Mouse (Mus musculus): ENCODE measurements at regions not wholly inside any gene's neighbourhood (a gene's known extent, or its start where the extent isn't known, plus 50 kb on each side); places are given as distances from the start of the nearest gene placed in this dataset.

DNA sequence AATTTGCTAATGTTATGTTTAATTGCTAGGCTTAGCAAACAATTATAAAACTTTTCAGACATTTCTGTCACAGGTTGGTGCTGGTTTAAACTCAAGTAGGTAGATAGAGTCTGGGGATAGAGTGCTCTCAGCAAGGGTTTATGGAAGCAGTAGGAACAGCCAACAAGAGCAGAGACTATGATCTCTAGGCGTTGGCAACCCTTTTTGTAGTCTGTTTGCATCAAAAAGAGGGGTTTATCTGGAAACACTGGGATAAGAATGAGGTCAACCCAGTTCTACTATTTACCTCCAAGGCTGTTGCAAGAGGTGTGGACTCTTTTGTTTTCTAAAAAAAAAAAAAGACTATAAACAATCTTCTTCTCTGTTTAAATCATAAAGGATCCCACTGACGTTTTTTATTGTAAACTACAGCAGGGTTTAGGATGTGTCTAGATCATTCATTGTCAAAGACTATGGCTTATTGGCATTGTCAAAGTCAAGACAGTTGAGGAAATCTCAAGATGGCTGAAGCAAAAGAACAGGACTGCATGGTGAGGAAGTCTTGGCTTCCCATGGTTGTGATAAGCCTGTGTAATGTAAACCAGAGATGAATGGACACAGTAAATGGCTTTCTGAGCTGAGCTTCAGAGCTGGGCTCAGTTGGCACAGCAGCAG is 62.3 kb upstream of the Ednrb start:
- in situ Hi-C loops (cut with MboI; ENCODE audit: low pct_ligation_motif_present, low pct_unique_long_range_greater_than_20kb, low sequenced_read_pairs) (no loop called here), dilution Hi-C loops (cut with MboI; ENCODE audit: extremely low pct_ligation_motif_present, extremely low pct_unique_long_range_greater_than_20kb, low sequenced_read_pairs) (no loop called here)
- Histone ChIP-seq H3K27ac (ENCODE audit: insufficient read depth, low read depth) (no peak overlapping the region), H3K36me3 (replicated peaks in 1 of 2; ENCODE audit: control insufficient read depth in 1 of 2, insufficient read depth in 1 of 2, low read length in 1 of 2) (no peaks in the 10 kb centered on the region), H3K4me1 (ENCODE audit: control insufficient read depth in 1 of 2, insufficient read depth in 2 of 2) (no peaks in the 10 kb centered on the region), H3K9ac (ENCODE audit: insufficient read depth, low read depth) (no peak overlapping the region), H3K4me3 (replicated peaks in 1 of 3; ENCODE audit: low read depth in 2 of 3, low read length in 2 of 3, poor library complexity in 1 of 3) (no peak overlapping the region), H3K27me3 (replicated peaks) (no peaks in the 10 kb centered on the region), H3K9me3 (replicated peaks; ENCODE audit: low read length) (no peaks in the 10 kb centered on the region), H3K4me2 (ENCODE audit: insufficient read depth, low read depth, poor library complexity, severe bottlenecking) (no peak overlapping the region), H3K79me2 (replicated peaks; ENCODE audit: control insufficient read depth, extremely low read depth, insufficient read depth, poor library complexity, severe bottlenecking) (no peaks in the 10 kb centered on the region)
- TF ChIP-seq TCF12 (IDR thresholded peaks at IDR 0.05; ENCODE audit: low read depth, low read length) (no peak), POLR2A (IDR thresholded peaks at IDR 0.05; ENCODE audit: low read depth, low read length) (no peak), ZC3H11A (IDR thresholded peaks at IDR 0.05; ENCODE audit: low read depth, low read length) (no peak), ZKSCAN1 (IDR thresholded peaks at IDR 0.05; ENCODE audit: borderline replicate concordance, low read depth, low read length) (no peak), TBP (conservative IDR thresholded peaks at IDR 0.05; ENCODE audit: low read depth, low read length) (no peak), NRF1 (IDR thresholded peaks at IDR 0.05; ENCODE audit: low read depth, low read length) (no peak), ELF1 (IDR thresholded peaks at IDR 0.05; ENCODE audit: low read depth, low read length) (no peak), HCFC1 (IDR thresholded peaks at IDR 0.05; ENCODE audit: low read depth, low read length) (no peak), NELFE (IDR thresholded peaks at IDR 0.05; ENCODE audit: low read depth, low read length) (no peak), ZMIZ1 (IDR thresholded peaks at IDR 0.05; ENCODE audit: low read depth, low read length) (no peak), USF2 (conservative IDR thresholded peaks at IDR 0.05; ENCODE audit: low read depth, low read length) (no peak), MAZ (IDR thresholded peaks at IDR 0.05; ENCODE audit: low read depth, low read length) (no peak), CTCF (conservative IDR thresholded peaks at IDR 0.05 in 1 of 2, IDR thresholded peaks at IDR 0.05 in 1 of 2; ENCODE audit: low read depth in 2 of 2, low read length in 2 of 2) (no peak), EP300 (IDR thresholded peaks at IDR 0.05; ENCODE audit: low read length) (no peak), ETS1 (conservative IDR thresholded peaks at IDR 0.05; ENCODE audit: low read depth, low read length) (no peak), KAT2A (IDR thresholded peaks at IDR 0.05; ENCODE audit: insufficient replicate concordance, low read length) (no peak), MAX (IDR thresholded peaks at IDR 0.05; ENCODE audit: low read length) (no peak), SIN3A (IDR thresholded peaks at IDR 0.05; ENCODE audit: low read length) (no peak), SMC3 (IDR thresholded peaks at IDR 0.05; ENCODE audit: low read depth, low read length) (no peak), BHLHE40 (IDR thresholded peaks at IDR 0.05; ENCODE audit: low read depth, low read length) (no peak)
- no peak for DNase-seq (ENCODE audit: extremely low read depth)

GRCm38 (mm10) chr14:103900817-103901216 is 56.6 kb upstream of the Ednrb start:
- Histone ChIP-seq H3K9me3 (replicated peaks; ENCODE audit: low read length) (no peaks in the 10 kb centered on the region), H3K36me3 (replicated peaks in 1 of 2; ENCODE audit: control insufficient read depth in 1 of 2, insufficient read depth in 1 of 2, low read length in 1 of 2) (no peaks in the 10 kb centered on the region), H3K27me3 (replicated peaks) (no peaks in the 10 kb centered on the region), H3K4me2 (ENCODE audit: insufficient read depth, low read depth, poor library complexity, severe bottlenecking) (no peak overlapping the region), H3K79me2 (replicated peaks; ENCODE audit: control insufficient read depth, extremely low read depth, insufficient read depth, poor library complexity, severe bottlenecking) (no peaks in the 10 kb centered on the region), H3K27ac (ENCODE audit: insufficient read depth, low read depth) (no peak overlapping the region), H3K9ac (ENCODE audit: insufficient read depth, low read depth) (no peak overlapping the region), H3K4me1 (ENCODE audit: control insufficient read depth in 1 of 2, insufficient read depth in 2 of 2) (no peaks in the 10 kb centered on the region), H3K4me3 (replicated peaks in 1 of 3; ENCODE audit: low read depth in 2 of 3, low read length in 2 of 3, poor library complexity in 1 of 3) (no peak overlapping the region)
- in situ Hi-C loops (cut with MboI; ENCODE audit: low pct_ligation_motif_present, low pct_unique_long_range_greater_than_20kb, low sequenced_read_pairs) (no loop called here), dilution Hi-C loops (cut with MboI; ENCODE audit: extremely low pct_ligation_motif_present, extremely low pct_unique_long_range_greater_than_20kb, low sequenced_read_pairs) (no loop called here)
- no peak for DNase-seq (ENCODE audit: extremely low read depth)
- no peak for TF ChIP-seq EP300 (IDR thresholded peaks at IDR 0.05; ENCODE audit: low read length)

Measured in CH12.LX (cell line).